Mouse (Mus musculus) heart, embryonic 12.5 days (tissue): Measurements from ENCODE around the gene Lgals2. TPM values are rescaled to one million over a fixed set of nuclear protein-coding genes. Genes with fewer than 3 reads are reported as not detected.
"Not testable (repeated sequence)": the region's sequence is repeated elsewhere in the genome, so short reads cannot be mapped to it uniquely, and the experiment has no call there.

Experiments used
- ATAC-seq: fragments of 200-750 bp; cut with Nextera tagmentation; 2 replicates; pipeline ENCODE4 v1.8.0; 2017; ENCODE audit warnings: moderate TSS enrichment, moderate library complexity; ENCODE audit not compliant: insufficient number of reproducible peaks, low FRiP score
- H3K27ac ChIP-seq: fragments of 300-500 bp; sonication (generic); 2 replicates; pipeline ENCODE4 v1.5.1; 2016; ENCODE audit warnings: mild to moderate bottlenecking, moderate library complexity; ENCODE audit not compliant: poor library complexity, severe bottlenecking
- H3K27me3 ChIP-seq: fragments of 300-500 bp; sonication (generic); replicated peaks from 2 replicates; pipeline ENCODE4 v1.6.1; 2016; ENCODE audit warnings: mild to moderate bottlenecking, moderate library complexity
- H3K36me3 ChIP-seq: fragments of 300-500 bp; sonication (generic); 2 replicates; pipeline ENCODE4 v1.6.1; 2016; ENCODE audit warnings: mild to moderate bottlenecking, moderate library complexity
- H3K4me1 ChIP-seq: fragments of 300-500 bp; sonication (generic); replicated peaks from 2 replicates; pipeline ENCODE4 v1.6.1; 2016; ENCODE audit warnings: mild to moderate bottlenecking
- H3K4me2 ChIP-seq: fragments of 300-500 bp; sonication (generic); 2 replicates; pipeline ENCODE4 v1.6.1; 2016; ENCODE audit warnings: mild to moderate bottlenecking, moderate library complexity
- H3K4me3 ChIP-seq: fragments of 300-500 bp; sonication (generic); 2 replicates; pipeline ENCODE4 v1.5.1; 2016; ENCODE audit warnings: mild to moderate bottlenecking
- H3K9ac ChIP-seq: fragments of 300-500 bp; sonication (generic); 2 replicates; pipeline ENCODE4 v1.6.1; 2016; ENCODE audit warnings: mild to moderate bottlenecking, moderate library complexity
- H3K9me3 ChIP-seq: fragments of 300-500 bp; sonication (generic); replicated peaks from 2 replicates; pipeline ENCODE4 v1.6.1; 2016; ENCODE audit warnings: mild to moderate bottlenecking, moderate library complexity
- WGBS: fragments of 180-500 bp; shearing (Covaris S2); methylation state at CpG from one replicate; pipeline ENCODE4 v1.1.7; 2016; 5-methylcytosine and 5-hydroxymethylcytosine counted together
- polyA plus RNA-seq: library from polyadenylated mRNA; unstranded; fragments of >200 nt; fragmentation: Nextera tagmentation; extraction: Ambion mirVana; gene quantifications from 2 replicates; pipeline ENCODE4 v1.2.1, GENCODE M21; 2016

Lgals2 gene
- polyA plus RNA-seq, 1 experiment from 2014 or later, result 0.84 TPM

DNA sequence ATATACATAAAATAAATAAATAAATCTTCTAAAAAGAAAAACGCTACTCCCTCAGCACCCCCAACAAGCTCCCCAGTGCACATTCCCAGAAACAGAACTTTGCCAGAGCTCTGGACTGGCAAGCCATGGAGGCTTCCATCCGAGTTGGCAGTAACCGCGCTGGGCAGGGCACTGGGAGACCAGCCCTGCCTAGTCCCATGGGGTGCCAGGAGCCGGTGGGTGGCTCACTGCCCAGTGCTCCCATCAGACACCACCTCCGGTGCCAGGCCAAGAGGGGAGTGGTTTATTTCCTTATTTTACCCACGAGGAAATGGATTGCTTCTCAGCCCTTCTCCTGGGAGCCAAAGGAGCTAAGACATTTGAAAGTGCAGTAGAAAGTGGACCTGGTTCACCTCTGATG, 1.7 kb upstream of the Lgals2 start:
- Histone ChIP-seq H3K27ac (no peak overlapping the region), H3K4me1 (peaks cover 8% of the 10 kb centered on the region), H3K9ac (no peak overlapping the region), H3K9me3 (no peaks in the 10 kb centered on the region), H3K4me3 (no peak overlapping the region), H3K27me3 (0 out of 2 replicates have a peak, but pooled peaks cover 6% of the 10 kb centered on the region), H3K36me3 (no peaks in the 10 kb centered on the region), H3K4me2 (no peak overlapping the region)
- 78% methylated on average over 7 of the region's 7 CpGs for WGBS
- ATAC-seq, result no peak

DNA sequence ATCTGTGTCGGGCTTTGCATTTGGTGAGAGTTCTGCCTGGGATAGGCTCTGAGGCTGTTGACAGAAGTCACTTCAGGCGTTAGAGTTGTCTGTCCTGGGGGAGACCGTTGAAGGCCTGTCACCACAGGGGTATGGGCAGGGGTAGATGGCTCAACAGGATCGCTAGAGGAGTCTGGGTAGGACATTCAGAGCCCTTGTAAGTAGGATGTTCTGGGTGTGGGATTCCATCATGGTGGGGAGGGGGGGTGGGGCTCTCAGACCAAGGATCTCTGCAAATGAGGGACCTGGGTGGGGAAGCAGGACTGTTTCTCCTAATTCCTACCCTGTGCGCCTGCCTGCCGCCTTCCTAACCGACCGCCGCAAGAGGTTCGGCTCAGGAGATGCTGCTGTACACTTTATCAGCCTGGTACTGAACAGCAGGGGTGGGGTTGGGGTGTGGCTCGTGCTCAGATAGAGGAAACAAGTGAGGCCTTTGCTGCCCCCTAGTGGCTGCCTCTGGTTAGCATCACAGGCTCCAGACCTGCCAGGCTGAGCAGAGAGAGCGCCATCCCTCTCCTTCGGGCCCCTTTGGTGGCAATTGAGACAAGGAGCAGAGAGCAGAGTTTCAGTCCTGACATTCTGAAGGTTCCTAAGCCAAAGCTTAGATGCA, 3.7 kb downstream of the Lgals2 start:
- peak overlapping the region; percentile 45 for H3K4me2 ChIP-seq
- 4% methylated on average over 13 of the region's 13 CpGs for WGBS
- 0 out of 2 replicates have a peak, but pooled peaks cover 6% of the 10 kb centered on the region for H3K27me3 ChIP-seq
- peak; percentile 60 for ATAC-seq
- peaks cover 30% of the 10 kb centered on the region for H3K36me3 ChIP-seq
- H3K27ac ChIP-seq, result no peak overlapping the region
- H3K4me1 ChIP-seq, result peaks cover 37% of the 10 kb centered on the region
- 0 out of 2 replicates have a peak overlapping the region, but pooled peaks have one; percentile 5 for H3K9ac ChIP-seq
- no peak overlapping the region for H3K4me3 ChIP-seq
- no peaks in the 10 kb centered on the region for H3K9me3 ChIP-seq

DNA sequence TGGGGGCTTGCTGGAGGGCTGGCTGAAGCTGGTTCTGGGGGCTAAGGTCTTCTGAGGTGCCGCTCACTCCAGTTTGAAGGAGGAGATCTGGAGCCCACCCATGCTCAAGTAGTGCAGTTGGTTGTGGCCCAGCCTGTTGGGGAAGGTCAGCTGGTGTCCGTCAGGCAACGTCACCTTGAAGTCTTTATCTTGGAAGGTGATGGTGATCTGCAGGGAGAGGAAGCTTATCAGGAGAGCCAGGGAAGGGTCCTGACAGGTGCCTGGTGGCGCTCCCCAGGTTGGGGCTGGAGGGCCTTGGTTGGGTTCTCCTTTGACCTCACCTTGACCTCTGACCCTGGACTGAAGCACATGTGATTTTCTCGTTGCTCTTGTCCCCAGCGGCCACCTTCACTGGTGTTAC, 4.4 kb downstream of the Lgals2 start:
- peak; percentile 22; the same call in 1 of the 2 replicates for ATAC-seq
- H3K27ac ChIP-seq, result peak overlapping the region; percentile 4; the same call in 1 of the 2 replicates

DNA sequence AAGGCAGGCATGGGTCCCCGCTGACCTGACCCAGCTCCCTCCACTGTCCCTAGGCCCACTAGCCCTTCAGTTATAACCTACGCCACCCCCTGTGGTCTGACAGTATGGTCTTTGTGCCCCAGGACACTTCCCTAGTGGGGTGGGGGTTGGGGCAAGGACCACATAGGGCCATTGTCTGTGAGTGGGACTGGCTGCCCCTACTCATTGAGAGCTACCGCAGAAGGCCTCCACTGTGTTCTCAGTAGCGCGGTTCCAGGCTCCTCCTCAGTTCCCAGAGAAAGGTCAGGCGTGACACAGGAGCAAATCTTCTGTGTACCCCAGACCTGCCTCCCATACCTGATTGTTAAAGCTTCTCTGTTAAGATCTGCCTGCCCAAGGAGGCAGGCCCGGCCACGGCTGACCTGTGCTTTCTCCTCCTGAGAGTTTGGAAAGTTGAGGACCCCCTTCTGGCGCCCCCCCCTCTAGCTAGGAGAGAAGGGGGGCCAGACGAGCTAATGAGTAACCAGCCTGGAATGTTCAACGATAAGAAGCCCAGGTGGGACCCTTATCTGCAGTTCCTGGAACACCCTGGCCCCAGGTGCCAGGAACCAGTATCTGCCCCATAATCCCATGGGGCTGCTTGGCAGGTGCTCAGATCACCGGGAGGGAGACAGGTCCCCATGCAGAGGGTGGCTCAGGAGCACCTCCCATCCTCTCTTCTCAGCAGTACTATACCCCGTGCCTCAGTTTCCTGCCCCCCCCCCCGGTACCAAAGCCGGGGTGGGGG, 5.1 kb downstream of the Lgals2 start:
- Histone ChIP-seq H3K27me3 (no peaks in the 10 kb centered on the region), H3K4me1 (peaks cover 50% of the 10 kb centered on the region), H3K9me3 (no peaks in the 10 kb centered on the region), H3K9ac (no peak overlapping the region), H3K27ac (no peak overlapping the region), H3K4me2 (no peak overlapping the region), H3K4me3 (no peak overlapping the region), H3K36me3 (peaks cover 30% of the 10 kb centered on the region)
- no peak for ATAC-seq
- WGBS, result 59% methylated on average over 15 of the region's 15 CpGs

More for the DNA sequence above, 4.4 kb downstream of the Lgals2 start:
- no peaks in the 10 kb centered on the region for H3K9me3 ChIP-seq
- peaks cover 30% of the 10 kb centered on the region for H3K36me3 ChIP-seq
- 46% methylated on average over 6 of the region's 6 CpGs for WGBS
- 0 out of 2 replicates have a peak, but pooled peaks cover under 1% of the 10 kb centered on the region for H3K27me3 ChIP-seq
- H3K4me2 ChIP-seq, result no peak overlapping the region
- 0 out of 2 replicates have a peak overlapping the region, but pooled peaks have one; percentile 10 for H3K9ac ChIP-seq
- no peak overlapping the region for H3K4me3 ChIP-seq
- H3K4me1 ChIP-seq, result peaks cover 43% of the 10 kb centered on the region

DNA sequence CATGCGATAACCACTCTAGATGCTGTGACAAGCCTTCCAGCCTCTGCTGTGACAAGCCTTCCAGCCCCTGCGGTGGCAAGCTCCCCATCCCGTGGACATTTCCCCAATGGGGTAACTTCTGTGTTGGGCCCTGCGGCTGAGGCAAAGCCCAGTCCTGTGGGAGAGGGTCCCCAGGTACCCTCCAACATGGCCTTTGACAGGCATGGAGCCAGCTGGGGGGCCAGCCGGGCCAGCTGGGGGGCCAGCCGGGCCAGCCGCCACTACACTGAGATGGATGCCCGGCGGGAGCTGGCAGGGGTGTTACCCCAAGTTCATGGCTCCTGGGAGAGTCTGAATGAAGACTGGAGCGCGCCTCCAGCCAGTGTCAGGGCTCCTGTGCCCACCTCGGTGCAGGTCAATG, 5.8 kb downstream of the Lgals2 start:
- H3K27ac ChIP-seq, result no peak overlapping the region

DNA sequence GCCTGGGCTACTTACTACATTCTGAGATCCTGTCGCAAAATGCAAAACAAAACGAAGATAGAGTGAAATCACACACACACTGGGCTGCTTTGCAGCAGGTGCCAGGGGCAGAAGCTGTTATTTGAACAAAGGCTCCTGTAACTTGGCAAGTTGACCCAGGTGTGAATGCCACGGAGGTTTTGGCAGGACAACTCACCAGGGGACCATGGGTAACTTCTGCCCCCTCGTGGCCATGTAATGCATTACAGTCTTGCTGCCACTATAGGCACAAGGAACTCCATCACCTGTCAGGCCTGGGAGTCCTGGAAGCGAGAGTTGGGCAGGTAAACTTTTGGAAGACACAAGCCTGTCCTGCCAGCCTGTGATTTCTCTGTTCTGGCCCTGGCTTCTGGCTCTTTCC, 6.9 kb downstream of the Lgals2 start:
- Histone ChIP-seq H3K36me3 (peaks cover 30% of the 10 kb centered on the region), H3K4me1 (peaks cover 66% of the 10 kb centered on the region)
- no peak for ATAC-seq

More for the DNA sequence above, 5.8 kb downstream of the Lgals2 start:
- H3K4me1 ChIP-seq, result peaks cover 56% of the 10 kb centered on the region
- H3K36me3 ChIP-seq, result peaks cover 30% of the 10 kb centered on the region
- WGBS, result 85% methylated on average over 12 of the region's 12 CpGs
- no peak overlapping the region for H3K4me2 ChIP-seq
- no peaks in the 10 kb centered on the region for H3K27me3 ChIP-seq
- ATAC-seq, result no peak
- 0 out of 2 replicates have a peak overlapping the region, but pooled peaks have one; percentile 27 for H3K9ac ChIP-seq
- H3K9me3 ChIP-seq, result no peaks in the 10 kb centered on the region
- H3K4me3 ChIP-seq, result no peak overlapping the region

DNA sequence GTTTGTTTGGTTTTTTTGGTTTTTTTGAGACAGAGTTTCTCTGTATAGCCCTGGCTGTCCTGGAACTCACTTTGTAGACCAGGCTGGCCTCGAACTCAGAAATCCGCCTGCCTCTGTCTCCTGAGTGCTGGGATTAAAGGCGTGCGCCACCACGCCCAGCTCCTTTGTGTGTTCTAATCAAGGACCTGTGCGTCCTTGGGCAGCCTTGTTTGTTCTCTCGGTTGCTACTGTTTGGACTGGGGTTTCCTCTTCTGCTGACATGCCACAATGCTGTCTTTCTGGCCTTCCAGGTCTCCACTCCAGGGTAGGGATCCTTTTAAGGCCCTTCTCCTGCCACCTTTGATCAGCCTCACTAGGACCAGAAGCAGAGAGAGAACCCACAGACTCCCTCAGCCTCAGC, 8.5 kb downstream of the Lgals2 start:
- Histone ChIP-seq H3K36me3 (peaks cover 30% of the 10 kb centered on the region), H3K4me1 (peaks cover 70% of the 10 kb centered on the region), H3K9ac (0 out of 2 replicates have a peak overlapping the region, but pooled peaks have one; percentile 37)
- not testable (repeated sequence) for H3K4me2 ChIP-seq, H3K9me3 ChIP-seq, H3K27me3 ChIP-seq, ATAC-seq, H3K27ac ChIP-seq, H3K4me3 ChIP-seq
- WGBS, result 74% methylated on average over 7 of the region's 7 CpGs

More for the DNA sequence above, 6.9 kb downstream of the Lgals2 start:
- no peak overlapping the region for H3K27ac ChIP-seq
- H3K4me3 ChIP-seq, result no peak overlapping the region
- H3K4me2 ChIP-seq, result no peak overlapping the region
- no peaks in the 10 kb centered on the region for H3K9me3 ChIP-seq
- no peaks in the 10 kb centered on the region for H3K27me3 ChIP-seq
- WGBS, result 33% methylated on average over 5 of the region's 5 CpGs
- no peak overlapping the region for H3K9ac ChIP-seq

DNA sequence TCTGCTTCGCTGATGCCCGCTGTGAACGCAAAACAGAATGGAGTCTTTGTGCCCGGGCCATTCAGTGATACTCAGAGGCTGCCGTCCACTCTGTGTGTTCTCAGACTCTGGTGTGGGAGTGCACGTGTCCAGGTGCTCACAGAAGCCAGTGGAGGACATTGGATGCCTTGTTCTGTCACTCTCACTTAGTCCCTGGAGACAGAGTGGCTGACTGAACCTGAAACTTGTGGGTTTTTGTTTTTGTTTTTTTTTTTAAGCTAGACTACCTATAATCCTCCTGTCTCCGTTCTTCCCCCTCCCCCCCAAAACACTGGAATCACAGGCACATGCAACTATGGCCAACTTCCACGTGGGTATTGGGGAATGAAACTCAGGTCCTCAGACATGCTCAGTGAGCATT, 9.0 kb downstream of the Lgals2 start:
- H3K9me3 ChIP-seq, result no peaks in the 10 kb centered on the region
- peaks cover 70% of the 10 kb centered on the region for H3K4me1 ChIP-seq
- peak overlapping the region; percentile 79 for H3K4me2 ChIP-seq
- H3K36me3 ChIP-seq, result peaks cover 30% of the 10 kb centered on the region
- H3K9ac ChIP-seq, result 0 out of 2 replicates have a peak overlapping the region, but pooled peaks have one; percentile 37
- H3K4me3 ChIP-seq, result no peak overlapping the region
- ATAC-seq, result no peak
- H3K27me3 ChIP-seq, result 0 out of 2 replicates have a peak, but pooled peaks cover under 1% of the 10 kb centered on the region
- H3K27ac ChIP-seq, result no peak overlapping the region
- 79% methylated on average over 8 of the region's 8 CpGs for WGBS

DNA sequence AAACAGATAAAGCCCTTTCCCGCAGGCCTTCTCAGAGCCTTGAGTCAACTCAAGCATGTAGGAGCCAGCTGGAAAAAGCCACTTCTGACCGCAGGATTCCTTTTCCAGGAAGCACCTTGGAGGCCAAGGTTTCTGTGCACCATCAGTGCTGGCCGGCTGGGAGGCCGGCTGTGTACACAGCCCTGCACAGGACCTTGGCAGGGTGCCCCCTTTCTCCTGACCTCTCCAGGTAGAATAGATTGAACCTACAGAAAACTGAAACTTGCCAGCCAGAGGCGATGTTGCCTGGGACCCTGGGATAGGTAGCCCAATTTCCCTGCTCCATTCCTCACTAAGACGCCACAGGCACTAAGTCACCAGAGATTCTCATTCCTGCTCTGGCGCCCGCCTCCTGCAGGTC, 9.5 kb downstream of the Lgals2 start:
- WGBS, result 70% methylated on average over 8 of the region's 8 CpGs
- H3K4me3 ChIP-seq, result peak overlapping the region; percentile 15

DNA sequence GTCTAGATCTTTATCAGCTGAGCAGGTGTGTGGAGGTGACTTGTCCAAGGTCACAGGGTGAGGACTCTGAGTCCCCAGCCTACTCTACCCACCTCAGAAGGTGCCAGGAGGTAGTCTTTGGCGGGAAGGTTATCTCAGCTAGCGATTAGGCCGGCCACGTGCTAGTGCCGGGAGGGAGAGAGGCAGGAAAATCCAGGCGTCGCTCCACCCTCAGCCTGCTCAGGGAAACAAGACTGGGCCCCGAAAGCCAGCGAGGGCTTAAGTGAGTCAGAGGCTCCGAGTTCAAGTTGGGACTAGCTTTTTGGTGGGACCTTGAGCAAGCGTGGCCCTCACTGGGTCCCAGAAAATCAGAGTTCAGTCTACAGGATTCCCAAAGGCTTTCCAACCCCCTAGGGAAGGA, 10.0 kb downstream of the Lgals2 start:
- H3K4me2 ChIP-seq, result peak overlapping the region; percentile 79

More for the DNA sequence above, 9.5 kb downstream of the Lgals2 start:
- Histone ChIP-seq H3K27me3 (0 out of 2 replicates have a peak, but pooled peaks cover 5% of the 10 kb centered on the region), H3K4me1 (peaks cover 70% of the 10 kb centered on the region), H3K9ac (peak overlapping the region; percentile 37; the same call in 1 of the 2 replicates), H3K9me3 (no peaks in the 10 kb centered on the region), H3K36me3 (peaks cover 30% of the 10 kb centered on the region), H3K27ac (peak overlapping the region; percentile 93; the same call in 1 of the 2 replicates), H3K4me2 (peak overlapping the region; percentile 79)
- no peak for ATAC-seq

DNA sequence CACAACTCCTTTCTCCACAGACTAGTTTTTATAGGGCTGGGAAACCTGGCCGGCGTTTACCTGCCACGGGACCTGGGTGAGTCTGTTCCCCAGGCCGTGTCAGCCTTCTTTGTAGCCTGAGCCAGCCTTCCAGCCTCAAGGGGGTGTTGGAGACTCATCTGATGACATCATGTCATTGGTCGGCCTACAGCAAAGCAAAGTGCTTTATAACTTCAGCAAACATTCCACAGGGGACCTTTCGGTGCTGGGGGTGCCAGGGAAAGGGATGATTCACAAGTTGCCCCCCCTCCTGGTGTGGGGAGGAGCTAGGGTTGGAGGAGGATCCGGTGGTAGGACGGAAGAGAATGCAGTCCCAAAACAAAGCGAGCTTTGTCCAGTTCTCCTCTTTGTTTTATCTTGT, 10.5 kb downstream of the Lgals2 start:
- Histone ChIP-seq H3K4me2 (peak overlapping the region; percentile 79), H3K36me3 (peaks cover 28% of the 10 kb centered on the region), H3K9me3 (no peaks in the 10 kb centered on the region), H3K4me1 (peaks cover 73% of the 10 kb centered on the region), H3K4me3 (peak overlapping the region; percentile 68), H3K27ac (peak overlapping the region; percentile 93), H3K27me3 (0 out of 2 replicates have a peak, but pooled peaks cover 7% of the 10 kb centered on the region), H3K9ac (peak overlapping the region; percentile 87)
- ATAC-seq, result no peak
- 18% methylated on average over 9 of the region's 9 CpGs for WGBS

More for the DNA sequence above, 10.0 kb downstream of the Lgals2 start:
- ATAC-seq, result no peak
- Histone ChIP-seq H3K9ac (peak overlapping the region; percentile 37), H3K36me3 (peaks cover 30% of the 10 kb centered on the region), H3K27me3 (0 out of 2 replicates have a peak, but pooled peaks cover 7% of the 10 kb centered on the region), H3K4me3 (peak overlapping the region; percentile 15), H3K27ac (peak overlapping the region; percentile 93), H3K4me1 (peaks cover 70% of the 10 kb centered on the region), H3K9me3 (no peaks in the 10 kb centered on the region)
- WGBS, result 24% methylated on average over 11 of the region's 11 CpGs
